Mouse (Mus musculus): ENCODE data around the gene Wfdc18.

DNA sequence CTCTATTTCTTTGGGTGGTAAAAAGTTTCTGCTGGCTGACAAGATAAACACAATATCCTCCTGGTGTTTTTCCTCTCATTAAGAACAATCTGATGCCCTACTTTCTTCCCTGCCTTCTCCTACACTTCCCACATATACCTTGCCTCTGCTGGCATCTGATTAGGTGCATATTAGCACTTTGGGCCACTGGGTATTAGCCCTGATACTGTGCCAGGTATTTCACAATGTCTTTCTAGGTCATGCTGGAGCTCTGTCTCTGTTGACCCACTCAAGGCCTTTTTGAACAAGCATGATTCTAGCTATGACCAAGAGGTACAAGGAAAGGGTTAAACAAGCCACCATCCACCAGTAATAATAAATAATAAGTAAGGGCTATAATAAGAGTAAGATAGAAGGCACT, 37.1 kb upstream of the Wfdc18 start:
- TF ChIP-seq POLR2A (IDR thresholded peaks at IDR 0.05; ENCODE audit: control insufficient read depth in 1 of 2, insufficient read depth in 1 of 2, low read depth in 1 of 2, low read length in 2 of 2, poor library complexity in 1 of 2) (no peak), CTCF (IDR thresholded peaks at IDR 0.05 in 2 of 3, conservative IDR thresholded peaks at IDR 0.05 in 1 of 3; ENCODE audit: control insufficient read depth in 1 of 3, insufficient read depth in 1 of 3, low read depth in 2 of 3, low read length in 3 of 3, poor library complexity in 1 of 3, severe bottlenecking in 1 of 3) (no peak)

Measured in MEL (cell line).